Mouse (Mus musculus): ENCODE data around the gene Dnajc4. TPM values are rescaled to one million over a fixed set of nuclear protein-coding genes. Genes with fewer than 3 reads are reported as not detected.
A peak's percentile ranks its signal among the peaks of the same experiment; 100 is the strongest.

Gene Dnajc4
- polyA plus RNA-seq, 1 experiment from 2014 or later = 16.1 TPM

GRCm38 (mm10) chr19:6952712-6953037 is 39.7 kb downstream of the Dnajc4 start:
- Histone ChIP-seq H3K9ac (replicated peaks; ENCODE audit: low read length) (0 out of 2 replicates have a peak overlapping the region, but pooled peaks have one; percentile 28), H3K9me3 (replicated peaks; ENCODE audit: control insufficient read depth, low read length) (no peaks in the 10 kb centered on the region), H3K27ac (replicated peaks; ENCODE audit: low read depth, low read length) (peak overlapping the region; percentile 91; the same call in 1 of the 2 replicates), H3K36me3 (replicated peaks; ENCODE audit: control insufficient read depth, insufficient read depth, low read depth, low read length) (peaks cover 3% of the 10 kb centered on the region), H3K4me1 (ENCODE audit: control insufficient read depth, insufficient read depth, low read length) (peaks cover 6% of the 10 kb centered on the region), H3K27me3 (ENCODE audit: control insufficient read depth, insufficient read depth, low read length) (no peaks in the 10 kb centered on the region), H3K4me2 (ENCODE audit: low read depth, low read length) (peak overlapping the region; percentile 94), H3K4me3 (ENCODE audit: low read depth, low read length) (0 out of 2 replicates have a peak overlapping the region, but pooled peaks have one; percentile 44)
- no peak for ATAC-seq (replicated peaks; ENCODE audit: insufficient number of reproducible peaks, low FRiP score, low TSS enrichment, low read depth)
- 23% methylated on average over 3 of the region's 3 CpGs for WGBS
- DNase-seq (ENCODE audit: low spot score) = no peak

GRCm38 (mm10) chr19:6951994-6952711 is 40.2 kb downstream of the Dnajc4 start:
- DNase-seq (ENCODE audit: low spot score) = peak; percentile 28
- Histone ChIP-seq H3K36me3 (replicated peaks; ENCODE audit: control insufficient read depth, insufficient read depth, low read depth, low read length) (peaks cover 3% of the 10 kb centered on the region), H3K27ac (replicated peaks; ENCODE audit: low read depth, low read length) (peak overlapping the region; percentile 91), H3K9ac (replicated peaks; ENCODE audit: low read length) (peak overlapping the region; percentile 74), H3K27me3 (ENCODE audit: control insufficient read depth, insufficient read depth, low read length) (no peaks in the 10 kb centered on the region), H3K4me1 (ENCODE audit: control insufficient read depth, insufficient read depth, low read length) (peaks cover 6% of the 10 kb centered on the region), H3K4me2 (ENCODE audit: low read depth, low read length) (peak overlapping the region; percentile 94), H3K4me3 (ENCODE audit: low read depth, low read length) (peak overlapping the region; percentile 44), H3K9me3 (replicated peaks; ENCODE audit: control insufficient read depth, low read length) (no peaks in the 10 kb centered on the region)
- WGBS = 2% methylated on average over 31 of the region's 31 CpGs
- ATAC-seq (replicated peaks; ENCODE audit: insufficient number of reproducible peaks, low FRiP score, low TSS enrichment, low read depth) = 0 out of 2 replicates have a peak, but pooled peaks have one; percentile 6

GRCm38 (mm10) chr19:6951381-6951968 is 40.9 kb downstream of the Dnajc4 start:
- Histone ChIP-seq H3K4me2 (ENCODE audit: low read depth, low read length) (peak overlapping the region; percentile 94), H3K27ac (replicated peaks; ENCODE audit: low read depth, low read length) (peak overlapping the region; percentile 91), H3K4me3 (ENCODE audit: low read depth, low read length) (peak overlapping the region; percentile 44), H3K4me1 (ENCODE audit: control insufficient read depth, insufficient read depth, low read length) (peaks cover 6% of the 10 kb centered on the region), H3K27me3 (ENCODE audit: control insufficient read depth, insufficient read depth, low read length) (no peaks in the 10 kb centered on the region), H3K9ac (replicated peaks; ENCODE audit: low read length) (peak overlapping the region; percentile 74), H3K36me3 (replicated peaks; ENCODE audit: control insufficient read depth, insufficient read depth, low read depth, low read length) (peaks cover 3% of the 10 kb centered on the region), H3K9me3 (replicated peaks; ENCODE audit: control insufficient read depth, low read length) (no peaks in the 10 kb centered on the region)
- ATAC-seq (replicated peaks; ENCODE audit: insufficient number of reproducible peaks, low FRiP score, low TSS enrichment, low read depth) = peak; percentile 75
- under 1% methylated on average over 35 of the region's 35 CpGs for WGBS
- DNase-seq (ENCODE audit: low spot score) = peak; percentile 95

- H3K27me3 ChIP-seq (ENCODE audit: control insufficient read depth, insufficient read depth, low read length) = no peaks in the 10 kb centered on the region
- H3K9me3 ChIP-seq (replicated peaks; ENCODE audit: control insufficient read depth, low read length) = no peaks in the 10 kb centered on the region
- peak overlapping the region; percentile 44 for H3K4me3 ChIP-seq (ENCODE audit: low read depth, low read length)
- H3K4me2 ChIP-seq (ENCODE audit: low read depth, low read length) = peak overlapping the region; percentile 94
- DNase-seq (ENCODE audit: low spot score) (peak; percentile 80), ATAC-seq (replicated peaks; ENCODE audit: insufficient number of reproducible peaks, low FRiP score, low TSS enrichment, low read depth) (peak; percentile 55)
- H3K36me3 ChIP-seq (replicated peaks; ENCODE audit: control insufficient read depth, insufficient read depth, low read depth, low read length) = peaks cover 2% of the 10 kb centered on the region
- H3K4me1 ChIP-seq (ENCODE audit: control insufficient read depth, insufficient read depth, low read length) = peaks cover 6% of the 10 kb centered on the region
- WGBS = under 1% methylated on average over 28 of the region's 28 CpGs
- peak overlapping the region; percentile 74 for H3K9ac ChIP-seq (replicated peaks; ENCODE audit: low read length)
- peak overlapping the region; percentile 91 for H3K27ac ChIP-seq (replicated peaks; ENCODE audit: low read depth, low read length)
Observed at GRCm38 (mm10) chr19:6950613-6951153, 41.7 kb downstream of the Dnajc4 start.

GRCm38 (mm10) chr19:6949951-6950350 is 42.4 kb downstream of the Dnajc4 start:
- H3K27ac ChIP-seq (replicated peaks; ENCODE audit: low read depth, low read length) = 0 out of 2 replicates have a peak overlapping the region, but pooled peaks have one; percentile 64
- no peaks in the 10 kb centered on the region for H3K27me3 ChIP-seq (ENCODE audit: control insufficient read depth, insufficient read depth, low read length)
- peak overlapping the region; percentile 44; the same call in 1 of the 2 replicates for H3K4me3 ChIP-seq (ENCODE audit: low read depth, low read length)
- H3K9ac ChIP-seq (replicated peaks; ENCODE audit: low read length) = peak overlapping the region; percentile 74
- peak overlapping the region; percentile 94 for H3K4me2 ChIP-seq (ENCODE audit: low read depth, low read length)
- H3K4me1 ChIP-seq (ENCODE audit: control insufficient read depth, insufficient read depth, low read length) = peaks cover 6% of the 10 kb centered on the region
- ATAC-seq (replicated peaks; ENCODE audit: insufficient number of reproducible peaks, low FRiP score, low TSS enrichment, low read depth) (no peak), DNase-seq (ENCODE audit: low spot score) (no peak)
- 56% methylated on average over 5 of the region's 5 CpGs for WGBS
- H3K36me3 ChIP-seq (replicated peaks; ENCODE audit: control insufficient read depth, insufficient read depth, low read depth, low read length) = no peaks in the 10 kb centered on the region
- H3K9me3 ChIP-seq (replicated peaks; ENCODE audit: control insufficient read depth, low read length) = no peaks in the 10 kb centered on the region

GRCm38 (mm10) chr19:6949532-6949931 is 42.8 kb downstream of the Dnajc4 start:
- DNase-seq (ENCODE audit: low spot score) = no peak
- no peak overlapping the region for H3K9ac ChIP-seq (replicated peaks; ENCODE audit: low read length)
- no peak overlapping the region for H3K27ac ChIP-seq (replicated peaks; ENCODE audit: low read depth, low read length)
- no peak overlapping the region for H3K4me2 ChIP-seq (ENCODE audit: low read depth, low read length)
- no peak overlapping the region for H3K4me3 ChIP-seq (ENCODE audit: low read depth, low read length)
- no peaks in the 10 kb centered on the region for H3K36me3 ChIP-seq (replicated peaks; ENCODE audit: control insufficient read depth, insufficient read depth, low read depth, low read length)
- H3K4me1 ChIP-seq (ENCODE audit: control insufficient read depth, insufficient read depth, low read length) = peaks cover 6% of the 10 kb centered on the region
- no peak for ATAC-seq (replicated peaks; ENCODE audit: insufficient number of reproducible peaks, low FRiP score, low TSS enrichment, low read depth)
- H3K9me3 ChIP-seq (replicated peaks; ENCODE audit: control insufficient read depth, low read length) = no peaks in the 10 kb centered on the region
- 90% methylated on average over 5 of the region's 5 CpGs for WGBS
- no peaks in the 10 kb centered on the region for H3K27me3 ChIP-seq (ENCODE audit: control insufficient read depth, insufficient read depth, low read length)

GRCm38 (mm10) chr19:6948186-6948585 is 44.2 kb downstream of the Dnajc4 start:
- Histone ChIP-seq H3K4me1 (ENCODE audit: control insufficient read depth, insufficient read depth, low read length) (peaks cover 6% of the 10 kb centered on the region), H3K4me3 (ENCODE audit: low read depth, low read length) (no peak overlapping the region), H3K9ac (replicated peaks; ENCODE audit: low read length) (no peak overlapping the region), H3K27me3 (ENCODE audit: control insufficient read depth, insufficient read depth, low read length) (no peaks in the 10 kb centered on the region), H3K9me3 (replicated peaks; ENCODE audit: control insufficient read depth, low read length) (no peaks in the 10 kb centered on the region), H3K36me3 (replicated peaks; ENCODE audit: control insufficient read depth, insufficient read depth, low read depth, low read length) (no peaks in the 10 kb centered on the region), H3K27ac (replicated peaks; ENCODE audit: low read depth, low read length) (no peak overlapping the region), H3K4me2 (ENCODE audit: low read depth, low read length) (no peak overlapping the region)
- no peak for ATAC-seq (replicated peaks; ENCODE audit: insufficient number of reproducible peaks, low FRiP score, low TSS enrichment, low read depth)
- no peak for DNase-seq (ENCODE audit: low spot score)
- 83% methylated on average over 4 of the region's 4 CpGs for WGBS

- DNase-seq (ENCODE audit: low spot score) (no peak), ATAC-seq (replicated peaks; ENCODE audit: insufficient number of reproducible peaks, low FRiP score, low TSS enrichment, low read depth) (no peak)
- H3K27me3 ChIP-seq (ENCODE audit: control insufficient read depth, insufficient read depth, low read length) = no peaks in the 10 kb centered on the region
- H3K36me3 ChIP-seq (replicated peaks; ENCODE audit: control insufficient read depth, insufficient read depth, low read depth, low read length) = no peaks in the 10 kb centered on the region
- WGBS = 43% methylated on average over 4 of the region's 4 CpGs
- no peak overlapping the region for H3K4me3 ChIP-seq (ENCODE audit: low read depth, low read length)
- H3K4me2 ChIP-seq (ENCODE audit: low read depth, low read length) = no peak overlapping the region
- H3K4me1 ChIP-seq (ENCODE audit: control insufficient read depth, insufficient read depth, low read length) = peaks cover 5% of the 10 kb centered on the region
- H3K27ac ChIP-seq (replicated peaks; ENCODE audit: low read depth, low read length) = no peak overlapping the region
- no peak overlapping the region for H3K9ac ChIP-seq (replicated peaks; ENCODE audit: low read length)
- no peaks in the 10 kb centered on the region for H3K9me3 ChIP-seq (replicated peaks; ENCODE audit: control insufficient read depth, low read length)
Observed at GRCm38 (mm10) chr19:6947742-6948141, 44.6 kb downstream of the Dnajc4 start.
